Mouse (Mus musculus) ovary, adult 18-20 months (tissue): ENCODE results near the gene Dnah7a.
"Not testable (repeated sequence)": the region's sequence is repeated elsewhere in the genome, so short reads cannot be mapped to it uniquely, and the experiment has no call there.

Source experiments
- DNase-seq: peaks from one replicate; pipeline ENCODE4 v3.0.0; 2022; ENCODE audit warnings: low spot score, mixed read lengths

Gene Dnah7a

GRCm38 (mm10) chr1:53704164-53704563 is 2.4 kb downstream of the Dnah7a start:
- DNase-seq = no peak

GRCm38 (mm10) chr1:53664268-53664667 is 42.3 kb downstream of the Dnah7a start:
- not testable (repeated sequence) for DNase-seq

DNA sequence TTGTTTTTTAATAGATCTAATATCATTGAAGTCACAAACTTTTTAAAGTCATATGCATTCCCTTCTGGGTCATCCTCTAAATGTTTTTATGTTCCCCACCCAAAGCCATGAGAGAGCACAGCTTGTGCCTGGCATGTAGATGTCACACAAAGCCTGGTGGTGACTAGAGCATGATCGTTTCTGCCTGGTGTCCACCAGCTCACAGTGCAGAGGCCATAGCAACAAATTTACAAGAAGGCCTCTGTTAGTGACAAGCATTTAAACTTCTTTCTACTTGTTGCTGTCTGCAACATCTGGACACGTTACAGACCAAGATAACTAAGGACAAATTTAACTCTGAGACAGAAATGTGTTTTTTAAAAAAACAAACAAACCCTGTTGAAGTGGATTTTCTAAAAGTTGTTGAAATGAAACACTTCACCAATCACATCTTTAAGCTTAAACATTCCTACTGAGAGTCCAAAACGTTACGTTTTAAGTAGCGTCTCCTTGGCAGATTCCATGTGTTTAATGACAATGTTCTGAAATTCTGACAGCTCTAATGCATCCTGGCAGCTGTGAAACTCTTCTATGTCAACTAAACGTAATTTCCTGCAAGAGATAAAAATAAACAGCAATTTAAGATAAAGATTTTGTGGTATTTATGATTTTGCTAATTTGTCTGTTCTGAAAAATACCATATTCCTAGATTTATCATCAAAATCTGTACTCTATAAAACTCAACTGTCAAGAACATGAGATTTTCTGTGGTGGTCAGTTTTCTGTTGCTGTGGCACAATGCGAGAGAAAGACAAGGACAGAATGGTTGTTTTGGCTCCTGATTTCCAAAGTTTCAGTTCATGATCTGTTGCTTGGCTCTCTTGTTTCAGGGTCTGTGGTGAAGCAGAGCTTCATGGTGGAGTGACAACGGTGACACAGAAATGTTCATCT is 66.5 kb downstream of the Dnah7a start:
- DNase-seq = no peak

DNA sequence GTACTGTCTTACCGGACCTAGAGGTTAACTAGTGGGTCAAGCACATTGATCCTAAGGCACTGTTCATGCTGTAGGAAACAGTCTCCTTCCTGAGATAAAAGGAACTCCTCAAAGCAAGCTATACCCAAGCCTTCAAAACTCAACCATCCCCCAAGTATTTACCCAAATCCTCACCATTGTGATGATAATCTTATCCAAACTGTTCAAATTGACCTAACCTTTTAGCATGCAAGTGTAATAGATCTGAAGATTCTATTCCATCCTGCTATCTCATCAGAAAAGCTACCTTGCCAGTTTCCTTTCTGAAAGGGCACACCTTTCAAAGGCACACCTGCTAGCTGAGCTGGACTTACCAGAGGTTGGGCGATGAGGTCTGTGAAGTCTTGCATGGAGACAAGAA is 70.9 kb downstream of the Dnah7a start:
- not testable (repeated sequence) for DNase-seq

DNA sequence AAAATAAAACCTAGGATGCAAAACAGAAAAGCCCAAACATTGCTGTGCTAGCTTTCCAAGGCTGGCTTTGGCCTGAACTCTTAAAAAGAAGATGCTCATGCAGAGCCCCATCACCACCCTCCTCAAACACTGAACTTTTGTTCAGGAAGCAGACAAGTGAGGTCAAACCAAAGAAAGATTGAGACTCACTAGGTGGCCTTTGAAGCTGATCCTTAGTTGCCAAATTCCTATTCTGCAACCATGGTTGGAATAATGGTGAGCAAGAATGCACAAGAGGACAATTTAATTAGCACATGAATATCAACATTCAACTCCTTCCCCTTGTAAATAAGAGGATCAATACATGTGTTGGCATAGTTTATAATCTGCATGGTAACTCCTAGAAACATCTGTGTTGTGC is 74.5 kb downstream of the Dnah7a start:
- DNase-seq = not testable (repeated sequence)

GRCm38 (mm10) chr1:53630011-53630410 is 76.6 kb downstream of the Dnah7a start:
- DNase-seq = no peak

- no peak for DNase-seq
These were observed 93.1 kb downstream of the Dnah7a start for GRCm38 (mm10) chr1:53613486-53613885.

- DNase-seq = not testable (repeated sequence)
These were observed 125.3 kb downstream of the Dnah7a start for GRCm38 (mm10) chr1:53581326-53581725.

- DNase-seq = not testable (repeated sequence)
These were observed 148.7 kb downstream of the Dnah7a start for GRCm38 (mm10) chr1:53557918-53558317.

GRCm38 (mm10) chr1:53547018-53547417 is 159.6 kb downstream of the Dnah7a start:
- not testable (repeated sequence) for DNase-seq

DNA sequence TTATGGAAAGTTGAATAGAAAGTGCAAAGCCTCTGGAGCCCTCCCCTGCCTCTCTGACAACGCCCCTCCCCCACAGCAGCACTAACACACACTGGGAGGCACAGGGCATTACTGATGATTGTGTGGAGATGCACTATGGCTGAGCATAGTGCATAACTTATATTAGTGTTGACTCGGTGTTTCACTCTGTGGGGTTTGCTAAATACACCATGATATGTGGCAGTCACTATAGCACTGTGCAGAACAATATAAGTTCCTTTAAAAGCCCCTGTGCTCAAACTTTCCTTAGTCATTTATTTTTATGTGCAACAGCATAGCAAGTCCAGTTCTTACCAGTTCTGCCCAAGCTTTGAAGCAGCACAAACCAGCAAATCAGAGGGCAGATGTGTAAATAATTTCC is 168.2 kb downstream of the Dnah7a start:
- not testable (repeated sequence) for DNase-seq

DNA sequence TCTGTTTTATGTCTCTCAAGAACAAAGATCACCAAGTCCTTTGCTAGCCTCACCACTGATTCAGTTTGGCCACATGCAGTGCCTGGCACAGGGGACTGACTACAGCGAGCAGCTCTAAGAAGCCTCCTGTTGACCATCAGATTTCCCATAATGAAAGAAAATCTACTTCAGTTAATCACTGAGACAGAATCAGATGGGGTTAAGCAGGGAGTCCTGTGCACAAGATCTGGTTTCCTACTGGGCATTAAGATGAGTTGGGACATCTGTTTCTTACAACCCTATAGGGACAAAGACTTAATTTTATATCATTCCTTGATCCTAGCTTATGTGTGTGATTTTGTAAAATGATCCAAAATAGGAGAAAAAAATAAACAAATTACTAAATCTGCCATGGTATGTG is 171.8 kb downstream of the Dnah7a start:
- not testable (repeated sequence) for DNase-seq

DNA sequence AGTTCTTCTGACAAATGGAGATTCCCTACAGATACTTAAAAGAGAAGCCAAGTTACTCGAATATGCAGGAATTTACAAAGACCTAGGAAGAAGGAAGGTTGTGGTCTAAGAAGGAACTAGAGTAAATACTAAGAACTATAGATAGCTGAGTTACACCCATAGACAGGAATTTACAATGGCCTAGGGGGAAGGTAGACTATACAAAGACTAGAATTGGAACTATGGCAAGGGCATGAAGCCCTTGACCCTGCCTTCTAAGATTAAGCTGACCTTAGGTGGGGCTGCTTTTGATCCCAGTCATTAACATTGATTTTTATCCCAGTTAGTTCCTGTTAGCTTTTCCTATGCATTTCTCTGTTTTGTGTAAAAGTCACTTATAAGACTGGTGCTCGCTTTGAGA is 180.6 kb downstream of the Dnah7a start:
- DNase-seq = not testable (repeated sequence)

- DNase-seq = no peak
These were observed 232.9 kb downstream of the Dnah7a start for GRCm38 (mm10) chr1:53473699-53474098.

DNA sequence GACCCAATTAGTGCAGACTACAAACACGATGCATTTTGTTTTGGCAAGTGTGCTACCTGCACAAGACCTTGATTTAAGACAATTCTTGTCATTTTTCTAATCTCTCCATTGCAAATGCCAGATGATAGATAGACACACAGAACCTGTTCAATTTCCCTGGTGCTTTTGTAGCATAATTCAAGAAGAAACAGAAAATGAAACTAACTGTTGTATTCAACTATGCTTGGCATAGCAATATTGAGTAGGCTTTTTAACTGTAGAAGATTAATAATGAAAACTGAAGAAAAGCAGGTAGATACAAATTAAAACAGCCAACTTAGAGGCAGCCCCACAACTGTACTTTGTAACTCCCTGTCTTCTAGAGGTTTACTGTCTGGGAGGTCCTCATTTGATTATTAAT is 234.5 kb downstream of the Dnah7a start:
- not testable (repeated sequence) for DNase-seq

DNA sequence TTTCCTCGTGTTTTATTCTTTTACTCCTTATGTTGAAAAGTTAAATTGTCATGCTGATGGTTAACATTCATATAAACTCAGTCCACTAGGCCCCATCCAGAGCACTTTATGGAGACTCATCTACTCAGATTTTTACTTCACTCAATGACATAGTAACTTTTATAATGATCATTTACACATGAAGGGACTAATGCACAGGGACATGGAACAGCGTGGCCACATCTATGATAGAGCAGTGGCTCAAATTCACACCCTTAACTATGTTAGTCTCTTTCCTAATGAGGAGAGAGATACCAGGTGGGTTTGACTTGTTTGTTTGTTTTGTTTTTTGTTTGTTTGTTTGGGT is 239.3 kb downstream of the Dnah7a start:
- no peak for DNase-seq

GRCm38 (mm10) chr1:53466524-53467324 is 239.9 kb downstream of the Dnah7a start:
- not testable (repeated sequence) for DNase-seq

DNA sequence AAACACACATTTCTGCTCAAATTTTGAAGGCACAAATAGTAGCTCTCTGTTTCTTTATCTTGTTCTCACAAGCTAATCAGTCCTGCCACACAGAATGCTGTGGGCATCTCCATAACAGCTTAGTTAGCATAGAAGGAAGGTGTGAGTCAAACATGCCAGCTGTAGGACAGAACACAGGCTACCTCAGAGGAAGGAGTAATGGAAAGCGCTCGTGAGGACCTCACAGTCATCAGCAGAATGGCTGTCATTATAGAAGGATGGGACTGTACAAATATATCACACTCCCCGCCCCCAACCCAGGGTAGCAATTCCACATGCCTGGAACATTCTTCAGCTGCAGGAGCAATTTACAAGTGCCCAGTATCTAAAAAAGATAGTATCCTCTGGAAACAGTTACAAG is 267.4 kb downstream of the Dnah7a start:
- not testable (repeated sequence) for DNase-seq

- DNase-seq = not testable (repeated sequence)
These were observed 274.2 kb downstream of the Dnah7a start for GRCm38 (mm10) chr1:53432433-53432832.

GRCm38 (mm10) chr1:53405803-53406325 is 300.7 kb downstream of the Dnah7a start:
- no peak for DNase-seq

GRCm38 (mm10) chr1:53393936-53394760 is 312.4 kb downstream of the Dnah7a start:
- not testable (repeated sequence) for DNase-seq

GRCm38 (mm10) chr1:53388762-53389161 is 317.8 kb downstream of the Dnah7a start:
- no peak for DNase-seq
